Mouse (Mus musculus) ES-E14 (cell line): ENCODE measurements around the gene Sipa1l2. TPM values are rescaled to one million over a fixed set of nuclear protein-coding genes. Genes with fewer than 3 reads are reported as not detected.

Source experiments
- DNase-seq: peaks from one replicate; pipeline ENCODE4 v3.0.0-alpha.2; 2013; ENCODE audit warnings: low read depth, low spot score
- H3K27ac ChIP-seq: 2 replicates; pipeline ENCODE4 v1.5.1; 2012; ENCODE audit warnings: low read depth, mild to moderate bottlenecking, low read length, moderate library complexity, mixed read lengths; ENCODE audit not compliant: poor library complexity, insufficient read depth, severe bottlenecking
- H3K36me3 ChIP-seq: 2 replicates; pipeline ENCODE4 v1.6.1; 2012; ENCODE audit warnings: mild to moderate bottlenecking, low read length, moderate library complexity, mixed read lengths; ENCODE audit not compliant: control insufficient read depth, poor library complexity, insufficient read depth, severe bottlenecking
- H3K4me1 ChIP-seq, 2 experiments: fragments of 150-350 bp in 1 of 2; sonication (generic) in 1 of 2; 2 replicates each; pipeline ENCODE4 v1.6.1; 2012; ENCODE audit warnings: low read length in 2 of 2, mild to moderate bottlenecking in 1 of 2, mixed read lengths in 1 of 2; ENCODE audit not compliant: control insufficient read depth in 2 of 2, insufficient read depth in 2 of 2, poor library complexity in 1 of 2
- H3K4me3 ChIP-seq, 2 experiments: fragments of 150-350 bp in 1 of 2; sonication (generic) in 1 of 2; 2 replicates each; pipeline ENCODE4 v1.5.1; 2012; ENCODE audit warnings: low read length in 2 of 2, low read depth in 1 of 2, mild to moderate bottlenecking in 1 of 2, mixed read lengths in 1 of 2; ENCODE audit not compliant: insufficient read depth in 1 of 2, poor library complexity in 1 of 2, severe bottlenecking in 1 of 2
- H3K9ac ChIP-seq: 2 replicates; pipeline ENCODE4 v1.6.1; 2012; ENCODE audit warnings: low read depth, mild to moderate bottlenecking, low read length, mixed read lengths; ENCODE audit not compliant: poor library complexity, insufficient read depth, severe bottlenecking
- H3K9me3 ChIP-seq: fragments of 150-350 bp; sonication (generic); 2 replicates; pipeline ENCODE4 v1.6.1; 2012; ENCODE audit warnings: low read depth, mild to moderate bottlenecking, low read length; ENCODE audit not compliant: control insufficient read depth, insufficient read depth
- CHD2 ChIP-seq: IDR thresholded peaks from 2 replicates; pipeline ENCODE4 v1.6.1; 2014; ENCODE audit warnings: mild to moderate bottlenecking, low read depth, low read length, inconsistent platforms
- HCFC1 ChIP-seq: IDR thresholded peaks from 2 replicates; pipeline ENCODE4 v1.6.1; 2012; ENCODE audit warnings: low read length, inconsistent platforms, borderline replicate concordance; ENCODE audit not compliant: insufficient read depth
- MAFK ChIP-seq: IDR thresholded peaks from 2 replicates; pipeline ENCODE4 v1.6.1; 2014; ENCODE audit warnings: mild to moderate bottlenecking, low read depth, low read length, inconsistent platforms; ENCODE audit not compliant: insufficient read depth
- ZC3H11A ChIP-seq: IDR thresholded peaks from 2 replicates; pipeline ENCODE4 v1.6.1; 2012; ENCODE audit warnings: low read depth, mild to moderate bottlenecking, inconsistent platforms, low read length, borderline replicate concordance
- ZNF384 ChIP-seq: IDR thresholded peaks from 2 replicates; pipeline ENCODE4 v1.6.1; 2012; ENCODE audit warnings: low read depth, low read length, inconsistent platforms
- in situ Hi-C, 2 experiments: fragments of 600-800 bp; cut with MboI; formaldehyde crosslinking; loops; one replicate each; pipeline ENCODE4 v1.15.1; 2025; ENCODE audit warnings: low sequenced_read_pairs in 2 of 2, inconsistent platforms in 1 of 2; ENCODE audit not compliant: unreplicated experiment in 2 of 2
- total RNA-seq: library from RNA; depleted of rRNA; stranded (reverse); fragments of 300-350 nt; gene quantifications from 2 replicates; pipeline ENCODE4 v1.2.3, GENCODE M21; 2012

The Sipa1l2 gene
- total RNA-seq, 1 experiment = 19.0 TPM

DNA sequence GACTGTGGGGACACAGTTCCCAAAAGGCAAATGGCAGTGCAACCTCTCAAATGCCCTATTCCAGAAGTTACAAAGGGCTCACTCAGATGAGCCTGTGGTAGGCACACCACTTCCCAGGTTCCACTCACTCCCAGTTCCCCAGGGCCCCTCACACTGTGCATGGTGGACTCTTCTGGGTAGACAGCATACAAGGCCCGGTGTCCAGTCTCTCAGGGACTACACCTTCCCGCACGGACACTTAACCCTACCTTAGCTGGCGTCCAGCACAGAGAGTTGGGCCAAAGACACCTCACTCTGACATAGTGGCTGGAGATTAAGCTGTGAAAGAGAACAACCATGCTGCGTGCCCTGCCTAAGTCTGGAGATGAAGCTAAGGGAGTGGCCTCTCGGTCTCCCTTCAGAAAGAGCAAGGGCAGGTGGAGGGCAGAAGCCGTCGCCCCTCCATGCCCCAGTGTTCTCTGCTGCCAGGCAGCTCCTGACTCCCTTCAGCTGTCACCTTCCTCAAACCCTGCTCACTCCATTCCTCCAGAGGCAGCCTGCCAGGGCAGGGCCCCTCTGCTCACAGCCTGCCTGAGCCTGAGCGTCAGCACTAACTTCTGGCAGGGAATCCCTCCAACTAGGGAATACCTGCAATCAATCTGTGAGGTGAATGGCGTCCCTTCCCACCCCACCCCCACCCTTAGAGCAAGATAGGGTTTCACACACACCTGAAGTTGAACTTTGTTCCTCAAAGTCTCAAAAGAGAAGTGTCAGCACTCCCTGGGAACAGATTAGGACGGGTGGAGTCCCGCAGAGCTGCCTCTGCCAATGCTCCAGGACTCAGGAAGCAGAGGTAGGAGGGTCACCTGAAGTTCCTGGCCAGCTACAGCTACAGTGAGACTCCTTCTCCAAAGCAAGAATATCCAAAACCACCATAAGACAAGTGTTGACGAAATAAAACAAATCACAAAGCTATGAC lies 30.3 kb downstream of the Sipa1l2 start:
- H3K9ac ChIP-seq = no peak overlapping the region
- peaks cover 11% of the 10 kb centered on the region; the same call in 1 of the 2 replicates for H3K36me3 ChIP-seq
- in situ Hi-C loops = no loop called here
- H3K4me3 ChIP-seq = no peak overlapping the region
- peaks cover 2 to 12% of the 10 kb centered on the region in 2 experiments; a peak in 2 of 4 replicates for H3K4me1 ChIP-seq
- DNase-seq = no peak
- no peak overlapping the region for H3K27ac ChIP-seq
- H3K9me3 ChIP-seq = no peaks in the 10 kb centered on the region
- TF ChIP-seq CHD2 = no peak
- no peak for TF ChIP-seq ZC3H11A
- TF ChIP-seq MAFK = no peak
- TF ChIP-seq ZNF384 = no peak
- TF ChIP-seq HCFC1 = no peak

DNA sequence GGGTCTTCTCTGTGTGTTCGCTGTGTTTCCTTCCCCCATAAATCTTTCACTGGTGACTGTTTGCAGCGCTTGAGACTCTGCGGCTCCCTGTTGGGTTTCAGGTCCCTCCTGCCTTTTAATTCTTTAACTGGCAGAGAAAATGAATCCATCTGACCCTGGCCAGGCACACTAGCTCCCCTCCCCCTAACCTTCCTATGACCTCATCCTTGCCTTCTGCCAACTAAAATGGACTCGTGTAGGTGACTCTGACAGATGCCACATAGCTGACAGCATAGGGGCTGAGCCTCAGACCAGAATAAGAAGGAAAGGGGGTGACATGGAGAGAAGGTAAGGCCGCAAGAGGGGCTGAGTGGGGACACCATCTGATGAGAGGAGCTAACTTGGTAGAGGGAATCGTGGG lies 31.3 kb downstream of the Sipa1l2 start:
- H3K4me1 ChIP-seq = peaks cover 2 to 12% of the 10 kb centered on the region in 2 experiments; a peak in 2 of 4 replicates
- DNase-seq = no peak
- no peak for TF ChIP-seq CHD2
- TF ChIP-seq ZC3H11A = no peak
- no peak for TF ChIP-seq HCFC1

GRCm38 (mm10) chr8:125533709-125534108 lies 35.9 kb downstream of the Sipa1l2 start:
- no peak overlapping the region for H3K9ac ChIP-seq
- H3K36me3 ChIP-seq = peaks cover 11% of the 10 kb centered on the region; the same call in 1 of the 2 replicates
- H3K4me3 ChIP-seq = no peak overlapping the region
- H3K27ac ChIP-seq = no peak overlapping the region
- DNase-seq = no peak
- no peak for TF ChIP-seq ZC3H11A
- TF ChIP-seq CHD2 = no peak
- no peak for TF ChIP-seq MAFK
- no peak for TF ChIP-seq ZNF384
- no peak for TF ChIP-seq HCFC1
- in situ Hi-C loops = no loop called here
- no peaks in the 10 kb centered on the region for H3K9me3 ChIP-seq
- peaks cover 6 to 20% of the 10 kb centered on the region in 2 experiments; a peak in 3 of 4 replicates for H3K4me1 ChIP-seq

More for the DNA sequence above, 31.3 kb downstream of the Sipa1l2 start:
- H3K9me3 ChIP-seq = no peaks in the 10 kb centered on the region
- peaks cover 11% of the 10 kb centered on the region; the same call in 1 of the 2 replicates for H3K36me3 ChIP-seq
- H3K27ac ChIP-seq = no peak overlapping the region
- no peak overlapping the region for H3K9ac ChIP-seq
- H3K4me3 ChIP-seq = no peak overlapping the region
- in situ Hi-C loops = no loop called here

DNA sequence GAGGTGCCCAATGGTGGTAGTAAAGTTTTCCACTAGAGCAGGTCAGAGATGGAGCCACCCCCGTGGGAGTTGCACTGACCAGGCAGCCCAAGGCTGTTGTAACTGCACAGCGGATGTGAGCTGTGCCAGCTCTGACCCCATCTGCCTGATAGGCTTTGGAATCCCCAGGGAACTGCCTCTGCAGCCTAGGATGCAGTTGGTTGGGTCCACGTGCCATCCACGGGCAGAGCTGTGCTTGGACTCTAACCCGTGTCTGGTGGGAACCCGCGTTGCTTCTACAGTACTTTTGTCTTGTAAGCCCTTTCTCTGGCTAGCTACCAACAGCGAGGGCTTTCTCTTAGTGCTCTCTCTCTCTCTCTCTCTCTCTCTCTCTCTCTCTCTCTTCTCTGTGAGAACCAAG lies 36.7 kb downstream of the Sipa1l2 start:
- H3K9ac ChIP-seq = no peak overlapping the region
- TF ChIP-seq ZNF384 (no peak), MAFK (no peak), ZC3H11A (no peak), CHD2 (no peak), HCFC1 (no peak)
- H3K36me3 ChIP-seq = peaks cover 10% of the 10 kb centered on the region; the same call in 1 of the 2 replicates
- H3K4me1 ChIP-seq = peaks cover 6 to 26% of the 10 kb centered on the region in 2 experiments; a peak in 3 of 4 replicates
- in situ Hi-C loops = no loop called here
- H3K9me3 ChIP-seq = no peaks in the 10 kb centered on the region
- no peak overlapping the region for H3K27ac ChIP-seq
- no peak overlapping the region for H3K4me3 ChIP-seq
- DNase-seq = no peak
